Mouse (Mus musculus) lung, adult 2 months (tissue): Measurements from ENCODE around the gene Vti1a. TPM values are rescaled to one million over a fixed set of nuclear protein-coding genes. Genes with fewer than 3 reads are reported as not detected.

ENCODE experiments used
- DNase-seq: peaks from one replicate; pipeline ENCODE4 v3.0.0; 2022
- H3K4me1 ChIP-seq: fragments of 200-500 bp; 2 replicates; pipeline ENCODE4 v1.6.1; 2011; ENCODE audit warnings: low read length; ENCODE audit not compliant: control insufficient read depth, insufficient read depth
- H3K4me3 ChIP-seq: fragments of 200-500 bp; replicated peaks from 2 replicates; pipeline ENCODE3; 2011; ENCODE audit warnings: low read depth, mild to moderate bottlenecking, control low read depth, low read length; ENCODE audit errors: extremely low read depth
- CTCF ChIP-seq: fragments of 200-500 bp; IDR thresholded peaks from 2 replicates; pipeline ENCODE4 v1.5.1; 2011; ENCODE audit warnings: mild to moderate bottlenecking, low read length, control low read depth; ENCODE audit not compliant: insufficient read depth
- POLR2A ChIP-seq: fragments of 200-500 bp; IDR thresholded peaks from 2 replicates; pipeline ENCODE4 v1.6.1; 2011; ENCODE audit warnings: low read depth, mild to moderate bottlenecking, control low read depth, low read length, borderline replicate concordance; ENCODE audit errors: extremely low read depth
- WGBS: fragments of 180-500 bp; shearing (Covaris S2); methylation state at CpG from one replicate; pipeline ENCODE4 v1.1.7; 2018; 5-methylcytosine and 5-hydroxymethylcytosine counted together
- polyA plus RNA-seq: library from polyadenylated mRNA; depleted of rRNA; stranded (reverse); fragments of >200 nt; gene quantifications from 2 replicates; pipeline ENCODE4 v1.2.3, GENCODE M21; 2012

Gene Vti1a
- polyA plus RNA-seq, 1 experiment = 11.5 TPM

DNA sequence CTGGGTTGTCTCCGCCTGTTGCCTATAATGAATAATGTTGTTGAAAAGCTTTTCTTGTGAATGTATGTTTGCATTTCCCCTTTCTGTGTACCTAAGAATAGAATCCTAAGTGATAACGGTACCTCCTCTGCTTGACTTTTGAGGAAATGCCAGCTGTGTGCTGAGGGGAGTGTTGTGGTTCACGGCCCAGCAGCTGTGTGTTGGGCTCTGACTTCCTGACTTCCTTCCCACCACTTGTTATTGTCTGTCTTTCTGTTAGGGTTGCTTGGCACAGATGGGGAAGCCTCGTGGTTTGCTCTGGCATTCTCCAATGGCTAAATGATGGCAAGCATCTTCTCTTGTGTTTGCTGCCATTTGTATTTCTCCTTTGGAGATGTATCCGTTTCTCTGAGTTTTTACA lies 228.4 kb downstream of the Vti1a start:
- Histone ChIP-seq H3K4me1 (no peaks in the 10 kb centered on the region), H3K4me3 (no peak overlapping the region)
- WGBS = 47% methylated on average over 5 of the region's 5 CpGs
- TF ChIP-seq CTCF (no peak), POLR2A (no peak)
- no peak for DNase-seq

DNA sequence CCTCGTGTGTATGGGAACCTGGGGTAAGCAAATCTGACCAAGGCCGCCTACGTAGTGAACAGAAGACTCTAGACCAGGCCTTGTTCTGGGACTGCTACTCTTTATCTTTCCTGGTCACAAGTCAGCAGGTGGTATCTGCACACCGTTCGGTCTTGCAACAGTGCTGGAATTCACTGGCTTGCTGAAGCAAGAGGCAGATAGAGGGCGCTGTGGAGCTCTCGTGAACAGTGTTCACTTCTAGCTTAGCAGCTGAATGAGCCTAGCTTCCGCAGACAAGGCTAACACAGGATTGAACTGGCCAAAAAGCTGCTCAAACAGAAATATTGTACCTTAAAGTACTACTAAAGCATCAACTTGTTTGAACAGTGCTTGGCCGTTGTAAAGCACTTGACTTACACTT lies 229.4 kb downstream of the Vti1a start:
- H3K4me1 ChIP-seq = no peaks in the 10 kb centered on the region
- H3K4me3 ChIP-seq = no peak overlapping the region
- DNase-seq = peak; percentile 69
- WGBS = 40% methylated on average over 9 of the region's 9 CpGs
- TF ChIP-seq POLR2A (no peak), CTCF (peak; percentile 86)

DNA sequence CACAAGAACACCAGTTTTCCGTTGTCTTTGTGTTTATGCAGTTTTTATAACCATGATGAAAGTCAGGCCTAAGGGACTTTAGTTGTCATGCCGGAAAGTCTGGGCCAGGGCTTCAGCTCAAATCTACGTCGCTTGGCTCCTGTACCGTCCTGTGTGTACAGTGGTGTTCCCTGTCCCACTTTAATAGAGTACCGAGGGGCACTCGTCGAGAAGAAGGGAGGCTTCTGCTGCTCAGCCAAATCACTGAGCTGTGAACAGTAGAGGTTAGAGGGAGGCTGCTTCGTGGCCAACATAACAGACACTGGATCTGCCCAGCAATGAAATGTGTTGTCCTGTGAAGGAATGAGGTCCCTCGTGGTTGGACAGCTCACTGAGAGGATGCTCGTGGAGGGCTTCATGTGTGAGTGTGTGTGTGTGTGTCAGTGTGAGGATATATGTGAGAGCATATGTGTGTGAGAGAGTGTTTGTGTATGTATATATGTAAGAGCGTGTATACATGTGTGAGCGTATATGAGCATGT lies 230.0 kb downstream of the Vti1a start:
- 76% methylated on average over 13 of the region's 13 CpGs for WGBS
- TF ChIP-seq CTCF (no peak), POLR2A (no peak)
- DNase-seq = no peak
- Histone ChIP-seq H3K4me3 (no peak overlapping the region), H3K4me1 (no peaks in the 10 kb centered on the region)

DNA sequence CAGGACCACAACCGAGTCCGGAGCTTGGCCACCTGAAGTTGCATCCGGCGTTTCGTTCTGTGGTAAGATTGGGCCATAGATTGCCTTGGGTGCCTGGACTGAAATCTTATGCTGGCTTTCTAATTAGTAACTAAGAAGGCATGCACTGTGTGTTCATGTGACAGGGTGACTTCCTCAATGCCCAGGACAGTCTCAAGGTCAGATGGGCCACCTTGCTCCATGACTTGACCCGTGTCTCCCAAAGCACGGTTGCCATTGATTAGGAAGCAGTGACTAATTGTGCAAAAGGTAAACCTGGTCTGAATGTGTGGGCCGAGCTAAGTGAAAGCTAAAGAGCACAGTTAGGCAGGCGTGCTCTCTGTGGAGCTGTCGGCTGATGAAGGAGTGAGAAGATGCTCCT lies 232.1 kb downstream of the Vti1a start:
- WGBS = 92% methylated on average over 10 of the region's 10 CpGs
- no peak overlapping the region for H3K4me3 ChIP-seq
- TF ChIP-seq CTCF = no peak
- no peak for TF ChIP-seq POLR2A
- H3K4me1 ChIP-seq = no peaks in the 10 kb centered on the region
- DNase-seq = no peak

DNA sequence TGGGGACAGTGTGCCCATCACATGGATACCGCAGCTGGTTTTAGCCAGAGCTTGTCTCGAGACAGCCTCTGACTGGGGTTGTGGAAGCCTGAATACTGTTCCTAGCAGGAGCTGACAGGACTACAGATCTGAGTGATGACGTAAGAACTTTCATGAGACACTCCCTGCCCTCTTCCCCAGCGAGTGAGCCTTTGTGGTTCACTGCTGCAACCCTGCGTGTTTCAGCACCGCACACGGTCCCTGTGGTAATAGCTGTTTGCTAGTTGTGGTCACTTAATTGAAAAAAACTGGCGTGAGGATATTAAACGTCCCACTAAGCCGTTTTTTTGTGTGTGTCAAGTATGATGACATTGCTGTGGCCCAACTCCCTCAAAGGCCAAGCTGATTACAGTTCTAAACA lies 232.6 kb downstream of the Vti1a start:
- no peak for DNase-seq
- TF ChIP-seq POLR2A = no peak
- no peak for TF ChIP-seq CTCF
- no peaks in the 10 kb centered on the region for H3K4me1 ChIP-seq
- WGBS = 84% methylated on average over 10 of the region's 10 CpGs
- H3K4me3 ChIP-seq = no peak overlapping the region

DNA sequence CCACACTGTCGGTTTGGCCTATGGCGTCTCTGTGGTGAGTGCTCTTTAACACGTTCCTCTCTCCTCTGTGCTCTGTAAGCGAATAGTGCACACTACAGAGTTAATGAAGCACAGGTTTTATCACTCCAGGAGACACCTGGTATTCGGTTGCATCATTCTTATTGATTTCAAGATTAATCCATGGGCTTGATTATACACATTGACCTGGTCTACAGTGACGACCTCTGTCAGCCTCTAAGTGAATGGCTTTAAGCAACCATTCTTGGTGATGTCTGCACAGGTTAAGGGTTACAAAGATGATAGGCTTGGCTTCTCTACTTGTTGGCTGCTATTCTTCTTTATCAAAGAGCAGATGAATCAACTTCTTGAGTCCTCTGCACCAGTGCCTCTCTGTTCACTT lies 234.1 kb downstream of the Vti1a start:
- WGBS = 95% methylated on average over 6 of the region's 6 CpGs
- TF ChIP-seq CTCF (no peak), POLR2A (no peak)

DNA sequence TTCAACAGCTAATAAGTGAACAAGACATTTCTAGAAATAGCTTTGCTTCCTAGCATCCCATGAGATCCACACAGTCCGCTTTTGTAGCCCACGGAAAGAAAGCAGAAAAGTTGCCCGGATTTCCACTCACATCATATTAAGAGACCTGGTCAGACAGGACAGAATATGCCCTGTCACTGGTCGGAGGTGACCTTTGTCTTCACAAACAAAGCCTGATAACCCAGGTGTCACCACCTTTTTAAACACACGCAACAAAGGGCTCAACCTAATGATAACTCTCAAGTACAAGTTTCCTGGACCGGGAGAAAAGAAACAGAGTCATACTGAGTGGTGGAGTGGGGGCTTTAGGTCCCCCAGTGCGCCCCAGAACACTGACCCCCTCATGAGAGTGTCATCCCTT lies 236.2 kb downstream of the Vti1a start:
- DNase-seq = no peak
- H3K4me3 ChIP-seq = no peak overlapping the region
- 78% methylated on average over 7 of the region's 7 CpGs for WGBS
- H3K4me1 ChIP-seq = no peaks in the 10 kb centered on the region
- TF ChIP-seq POLR2A (no peak), CTCF (no peak)

More for the DNA sequence above, 234.1 kb downstream of the Vti1a start:
- DNase-seq = no peak
- H3K4me3 ChIP-seq = no peak overlapping the region
- H3K4me1 ChIP-seq = no peaks in the 10 kb centered on the region

DNA sequence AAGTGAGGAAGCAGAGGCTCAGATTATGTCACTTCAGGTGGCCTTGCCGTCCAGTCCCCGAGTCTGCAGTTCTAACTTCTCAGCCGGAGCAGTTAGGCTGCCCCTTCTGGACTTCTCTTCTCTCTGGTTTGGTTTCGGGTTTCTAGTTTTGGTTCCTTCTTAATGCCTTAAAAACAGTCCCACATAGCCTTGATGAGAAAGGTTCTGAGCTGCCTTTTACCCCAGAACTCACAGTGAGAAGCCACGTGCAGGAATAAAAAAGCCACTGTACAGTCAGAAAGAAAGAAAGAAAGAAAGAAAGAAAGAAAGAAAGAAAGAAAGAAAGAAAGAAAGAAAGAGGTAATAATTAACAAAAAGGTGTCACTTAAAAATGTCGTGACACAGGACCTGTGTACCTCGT lies 236.8 kb downstream of the Vti1a start:
- WGBS = 84% methylated on average over 7 of the region's 7 CpGs
- no peak for TF ChIP-seq CTCF
- no peak for TF ChIP-seq POLR2A

DNA sequence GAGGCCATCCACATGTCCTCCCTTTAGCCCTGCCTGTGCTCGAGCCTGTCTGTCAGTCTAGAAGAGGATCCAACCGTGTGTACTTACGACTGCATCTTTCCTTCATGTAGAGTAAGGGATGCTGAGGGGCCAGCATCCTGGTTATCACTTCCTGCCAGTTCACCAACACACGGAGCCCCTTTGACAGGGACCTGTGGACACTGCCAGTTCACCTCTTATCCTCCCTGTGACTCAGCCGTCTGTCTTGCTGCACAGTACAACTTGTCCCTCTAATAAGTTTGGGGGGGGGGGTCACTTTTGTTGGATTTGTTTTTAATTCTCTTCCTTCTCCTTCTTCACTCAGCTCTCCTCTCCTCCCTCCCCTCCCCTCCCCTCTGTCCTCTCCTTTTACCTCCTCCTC lies 238.2 kb downstream of the Vti1a start:
- Histone ChIP-seq H3K4me3 (no peak overlapping the region), H3K4me1 (no peaks in the 10 kb centered on the region)
- whole genome bisulfite sequencing = 76% methylated on average over 5 of the region's 5 CpGs
- no peak for DNase-seq
- TF ChIP-seq POLR2A (no peak), CTCF (no peak)

More for the DNA sequence above, 236.8 kb downstream of the Vti1a start:
- DNase-seq = no peak
- Histone ChIP-seq H3K4me3 (no peak overlapping the region), H3K4me1 (no peaks in the 10 kb centered on the region)

DNA sequence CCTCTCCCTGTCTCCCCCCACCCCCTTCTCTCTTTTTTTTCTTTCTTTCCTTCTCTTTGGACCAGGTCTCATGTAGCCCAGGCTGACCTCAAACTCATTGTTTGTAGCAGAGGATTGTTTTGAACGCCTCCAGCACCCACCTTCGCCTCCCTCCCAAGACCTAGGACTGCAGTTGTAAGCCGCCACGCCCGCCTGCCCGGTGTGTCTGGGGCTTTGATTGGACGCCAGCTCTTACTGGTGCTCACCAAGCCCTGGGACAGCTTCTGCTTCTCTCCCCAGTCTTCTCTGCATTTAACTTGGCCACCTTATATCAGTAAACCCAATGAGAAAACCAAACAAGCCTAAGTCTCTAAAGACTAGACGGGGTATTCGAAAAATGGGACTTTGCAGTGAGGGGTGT lies 238.6 kb downstream of the Vti1a start:
- TF ChIP-seq CTCF = no peak
- TF ChIP-seq POLR2A = no peak
- no peaks in the 10 kb centered on the region for H3K4me1 ChIP-seq
- DNase-seq = no peak
- WGBS = 93% methylated on average over 9 of the region's 9 CpGs
- no peak overlapping the region for H3K4me3 ChIP-seq
